Mouse (Mus musculus) liver, embryonic 14.5 days (tissue): ENCODE data around the gene Zbed4. TPM values are rescaled to one million over a fixed set of nuclear protein-coding genes. Genes with fewer than 3 reads are reported as not detected.
"Not testable (repeated sequence)": the region's sequence is repeated elsewhere in the genome, so short reads cannot be mapped to it uniquely, and the experiment has no call there.

Experiments
- ATAC-seq: fragments of 200-750 bp; cut with Nextera tagmentation; 2 replicates; pipeline ENCODE4 v1.8.0; 2017; ENCODE audit warnings: moderate number of reproducible peaks, mild to moderate bottlenecking, moderate library complexity; ENCODE audit not compliant: insufficient read depth
- DNase-seq, 3 experiments: peaks; one replicate each; pipeline ENCODE4 v3.0.0-alpha.2; 2012 to 2013; ENCODE audit warnings: low read depth in 3 of 3, low spot score in 3 of 3
- H3K27ac ChIP-seq: fragments of 300-500 bp; sonication (generic); 2 replicates; pipeline ENCODE4 v1.5.1; 2014; ENCODE audit warnings: moderate library complexity, mild to moderate bottlenecking, control low read depth, inconsistent platforms
- H3K27me3 ChIP-seq: fragments of 300-500 bp; sonication (generic); 2 replicates; pipeline ENCODE4 v1.6.1; 2014; ENCODE audit warnings: mild to moderate bottlenecking, low read length, moderate library complexity; ENCODE audit not compliant: control insufficient read depth, insufficient read depth
- H3K36me3 ChIP-seq: fragments of 300-500 bp; sonication (generic); replicated peaks from 2 replicates; pipeline ENCODE4 v1.6.1; 2014; ENCODE audit warnings: low read depth; ENCODE audit not compliant: control insufficient read depth, insufficient read depth
- H3K4me1 ChIP-seq, 2 experiments: fragments of 200-500 bp in 1 of 2; fragments of 300-500 bp in 1 of 2; sonication (generic) in 1 of 2; replicated peaks; 2 replicates each; pipeline ENCODE4 v1.6.1; 2012 to 2014; ENCODE audit warnings: antibody characterized with exemption in 1 of 2, inconsistent platforms in 1 of 2, low read length in 1 of 2; ENCODE audit not compliant: control insufficient read depth in 2 of 2, insufficient read depth in 2 of 2
- H3K4me2 ChIP-seq: fragments of 300-500 bp; sonication (generic); 2 replicates; pipeline ENCODE4 v1.6.1; 2014; ENCODE audit warnings: low read depth, mild to moderate bottlenecking, control low read depth, moderate library complexity
- H3K4me3 ChIP-seq, 2 experiments: fragments of 200-500 bp in 1 of 2; fragments of 300-500 bp in 1 of 2; sonication (generic) in 1 of 2; 2 replicates each; pipeline ENCODE4 v1.5.1; 2012 to 2014; ENCODE audit warnings: low read depth in 2 of 2, low read length in 2 of 2, mild to moderate bottlenecking in 2 of 2, control low read depth in 1 of 2, inconsistent platforms in 1 of 2, moderate library complexity in 1 of 2; ENCODE audit not compliant: insufficient read depth in 1 of 2
- H3K9ac ChIP-seq: fragments of 300-500 bp; sonication (generic); replicated peaks from 2 replicates; pipeline ENCODE4 v1.6.1; 2014; ENCODE audit warnings: mild to moderate bottlenecking, control low read depth, moderate library complexity
- H3K9me3 ChIP-seq: fragments of 300-500 bp; sonication (generic); 2 replicates; pipeline ENCODE4 v1.6.1; 2016; ENCODE audit warnings: low read length, mixed read lengths; ENCODE audit not compliant: control insufficient read depth
- CTCF ChIP-seq: IDR thresholded peaks from 2 replicates; pipeline ENCODE4 v1.5.1; 2016; ENCODE audit warnings: antibody characterized with exemption, low read depth, control low read depth
- EP300 ChIP-seq: IDR thresholded peaks from 2 replicates; pipeline ENCODE4 v1.6.1; 2016; ENCODE audit warnings: antibody characterized with exemption, low read depth
- WGBS: fragments of 180-500 bp; shearing (Covaris S2); extraction: QIAGEN DNeasy Blood & Tissue Kit; methylation state at CpG from one replicate; pipeline ENCODE4 v1.1.7; 2014; ENCODE audit not compliant: insufficient replicate concordance; 5-methylcytosine and 5-hydroxymethylcytosine counted together
- polyA plus RNA-seq, 2 experiments: library from polyadenylated mRNA; depleted of rRNA in 1 of 2; stranded (reverse) in 1 of 2; unstranded in 1 of 2; fragments of >200 nt; fragmentation: Nextera tagmentation in 1 of 2; extraction: Ambion mirVana in 1 of 2; gene quantifications; 2 replicates each; pipeline versions ENCODE4 v1.2.1 to v1.2.3; 2012 to 2014

The Zbed4 gene
- polyA plus RNA-seq, 2 experiments, result 8.0 to 11.5 TPM

DNA sequence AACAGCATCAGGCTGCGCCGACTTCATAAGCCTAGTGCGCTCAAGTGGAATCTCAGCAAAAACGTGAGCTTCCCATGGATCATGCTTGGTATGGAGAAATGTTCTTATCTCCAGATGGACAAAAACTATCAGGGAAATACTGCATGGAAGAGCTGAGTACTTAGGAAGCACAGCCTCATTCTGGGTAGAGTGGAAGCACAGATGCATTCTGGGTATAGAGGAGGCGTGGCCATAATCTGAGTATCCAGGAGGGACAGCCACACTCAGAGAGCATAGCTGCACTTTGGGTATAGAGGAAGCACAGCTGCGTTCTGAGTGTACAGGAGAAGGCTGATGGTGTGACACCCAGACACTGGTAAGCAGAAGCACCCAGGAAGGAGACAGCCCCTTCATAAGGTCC is 50.9 kb downstream of the Zbed4 start:
- ATAC-seq, result no peak
- Histone ChIP-seq H3K4me3 (no peak overlapping the region), H3K9ac (no peak overlapping the region), H3K4me2 (no peak overlapping the region), H3K27me3 (no peaks in the 10 kb centered on the region), H3K27ac (no peak overlapping the region), H3K9me3 (no peaks in the 10 kb centered on the region), H3K4me1 (peaks cover 0 to 4% of the 10 kb centered on the region in 2 experiments; a peak in 2 of 4 replicates), H3K36me3 (peaks cover 6% of the 10 kb centered on the region)
- 75% methylated on average over 6 of the region's 6 CpGs for WGBS
- DNase-seq, result no peak
- no peak for TF ChIP-seq CTCF
- no peak for TF ChIP-seq EP300

DNA sequence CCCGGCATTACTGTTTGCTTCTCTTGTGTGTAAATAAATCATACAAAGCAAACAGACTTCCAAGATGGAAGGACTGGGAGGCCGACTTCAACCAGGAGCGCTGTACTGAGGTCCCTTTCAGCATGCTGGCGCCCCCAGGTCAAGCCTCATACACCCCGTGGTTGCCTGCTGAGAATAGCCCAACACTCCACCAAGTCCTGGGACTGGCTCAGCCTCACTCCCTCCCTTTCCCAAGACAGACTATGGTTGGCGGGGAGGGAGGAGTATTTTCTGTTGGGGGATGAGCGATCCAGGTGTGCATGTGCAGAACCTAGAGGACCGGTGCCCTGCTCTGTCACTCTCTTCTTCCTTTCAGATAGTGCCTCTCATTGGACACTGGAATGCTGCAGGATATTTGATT is 56.7 kb downstream of the Zbed4 start:
- Histone ChIP-seq H3K9ac (no peak overlapping the region), H3K4me1 (no peaks in the 10 kb centered on the region), H3K4me3 (no peak overlapping the region), H3K9me3 (no peaks in the 10 kb centered on the region), H3K27ac (no peak overlapping the region), H3K36me3 (peaks cover 6% of the 10 kb centered on the region), H3K27me3 (no peaks in the 10 kb centered on the region), H3K4me2 (no peak overlapping the region)
- ATAC-seq (no peak), DNase-seq (no peak)
- no peak for TF ChIP-seq EP300
- TF ChIP-seq CTCF, result no peak
- WGBS, result 78% methylated on average over 8 of the region's 8 CpGs

GRCm38 (mm10) chr15:88810369-88810768 is 58.9 kb downstream of the Zbed4 start:
- Histone ChIP-seq H3K4me1 (no peaks in the 10 kb centered on the region), H3K9ac (no peak overlapping the region), H3K4me2 (no peak overlapping the region), H3K36me3 (peaks cover 6% of the 10 kb centered on the region), H3K9me3 (no peaks in the 10 kb centered on the region), H3K27ac (no peak overlapping the region), H3K27me3 (no peaks in the 10 kb centered on the region), H3K4me3 (no peak overlapping the region)
- DNase-seq (no peak), ATAC-seq (no peak)
- TF ChIP-seq EP300 (no peak), CTCF (no peak)
- WGBS, result 75% methylated on average over 2 of the region's 2 CpGs

DNA sequence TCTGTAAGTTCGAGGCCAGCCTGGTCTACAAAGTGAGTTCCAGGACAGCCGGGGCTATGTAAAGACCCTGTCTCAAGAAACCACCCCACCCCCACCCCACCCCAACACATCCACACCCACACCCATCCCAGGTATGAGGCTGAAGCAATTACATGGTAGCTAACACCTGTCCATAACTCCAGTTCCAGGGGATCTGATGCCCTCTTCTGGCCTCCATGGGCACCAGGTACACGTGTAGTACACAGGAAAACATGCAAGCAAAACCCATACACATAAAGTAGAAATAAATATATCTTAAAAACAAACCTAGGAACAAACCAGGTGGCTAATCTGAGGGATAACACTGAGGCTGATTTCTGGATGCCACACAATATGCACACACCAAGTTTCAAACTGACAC is 61.8 kb downstream of the Zbed4 start:
- no peak overlapping the region for H3K27ac ChIP-seq

GRCm38 (mm10) chr15:88813873-88814272 is 62.4 kb downstream of the Zbed4 start:
- H3K9me3 ChIP-seq, H3K27ac ChIP-seq, H3K4me2 ChIP-seq, ATAC-seq, H3K36me3 ChIP-seq, H3K4me1 ChIP-seq, H3K4me3 ChIP-seq, DNase-seq, H3K9ac ChIP-seq, H3K27me3 ChIP-seq: not testable (repeated sequence)
- 83% methylated on average over 2 of the region's 2 CpGs for WGBS

More for the DNA sequence above, 61.8 kb downstream of the Zbed4 start:
- Histone ChIP-seq H3K9ac (no peak overlapping the region), H3K4me3 (no peak overlapping the region), H3K27me3 (no peaks in the 10 kb centered on the region), H3K4me1 (peaks cover 0 to under 1% of the 10 kb centered on the region in 2 experiments; a peak in 2 of 4 replicates), H3K36me3 (no peaks in the 10 kb centered on the region; the same call in none of the 2 replicates), H3K9me3 (no peaks in the 10 kb centered on the region), H3K4me2 (no peak overlapping the region)
- 70% methylated on average over 3 of the region's 3 CpGs for WGBS
- no peak for DNase-seq
- no peak for ATAC-seq
- TF ChIP-seq EP300, result no peak
- TF ChIP-seq CTCF, result 0 out of 2 replicates have a peak, but pooled peaks have one; percentile 19
